Mouse (Mus musculus) MEL (cell line): ENCODE results near the gene Hoxc4.

Source experiments
- CTCF ChIP-seq, 3 experiments: IDR thresholded peaks in 2 of 3; conservative IDR thresholded peaks in 1 of 3; 2 replicates each; pipeline ENCODE4 v1.5.1; 2011 to 2012; ENCODE audit warnings: low read length in 3 of 3, low read depth in 2 of 3, mild to moderate bottlenecking in 2 of 3, improper control_type of control experiment in 1 of 3, inconsistent platforms in 1 of 3, mixed read lengths in 1 of 3, moderate library complexity in 1 of 3; ENCODE audit not compliant: control insufficient read depth in 1 of 3, insufficient read depth in 1 of 3, poor library complexity in 1 of 3, severe bottlenecking in 1 of 3
- GATA1 ChIP-seq: IDR thresholded peaks from 2 replicates; pipeline ENCODE4 v1.6.1; 2011; ENCODE audit warnings: low read depth, low read length, improper control_type of control experiment
- HCFC1 ChIP-seq: IDR thresholded peaks from 2 replicates; pipeline ENCODE4 v1.6.1; 2012; ENCODE audit warnings: low read depth, mild to moderate bottlenecking, inconsistent platforms, low read length, improper control_type of control experiment, moderate library complexity
- MAZ ChIP-seq: IDR thresholded peaks from 2 replicates; pipeline ENCODE4 v1.6.1; 2012; ENCODE audit warnings: low read depth, mild to moderate bottlenecking, inconsistent platforms, low read length, improper control_type of control experiment
- POLR2A ChIP-seq, 2 experiments: IDR thresholded peaks; 2 replicates each; pipeline ENCODE4 v1.6.1; 2011 to 2012; ENCODE audit warnings: low read length in 2 of 2, mild to moderate bottlenecking in 2 of 2, control low read depth in 1 of 2, improper control_type of control experiment in 1 of 2, low read depth in 1 of 2, moderate library complexity in 1 of 2; ENCODE audit not compliant: control insufficient read depth in 1 of 2, insufficient read depth in 1 of 2, poor library complexity in 1 of 2
- POLR2AphosphoS5 ChIP-seq: IDR thresholded peaks from 2 replicates; pipeline ENCODE4 v1.6.1; 2012; ENCODE audit warnings: low read depth, borderline replicate concordance, mild to moderate bottlenecking, inconsistent platforms, low read length, moderate library complexity, mixed read lengths
- USF2 ChIP-seq, 2 experiments: IDR thresholded peaks; 2 replicates each; pipeline ENCODE4 v1.6.1; 2011 to 2012; ENCODE audit warnings: improper control_type of control experiment in 2 of 2, low read length in 2 of 2, borderline replicate concordance in 1 of 2, inconsistent platforms in 1 of 2, low read depth in 1 of 2, mild to moderate bottlenecking in 1 of 2; ENCODE audit not compliant: insufficient read depth in 1 of 2

GRCm38 (mm10) chr15:102992863-102993262 is 25.9 kb upstream of the Hoxc4 start:
- TF ChIP-seq CTCF (IDR thresholded peaks at IDR 0.05 in 2 of 3, conservative IDR thresholded peaks at IDR 0.05 in 1 of 3; ENCODE audit: control insufficient read depth in 1 of 3, insufficient read depth in 1 of 3, low read depth in 2 of 3, low read length in 3 of 3, poor library complexity in 1 of 3, severe bottlenecking in 1 of 3) (no peak), POLR2A (IDR thresholded peaks at IDR 0.05; ENCODE audit: control insufficient read depth in 1 of 2, insufficient read depth in 1 of 2, low read depth in 1 of 2, low read length in 2 of 2, poor library complexity in 1 of 2) (no peak), POLR2AphosphoS5 (no peak), HCFC1 (no peak), GATA1 (no peak), USF2 (IDR thresholded peaks at IDR 0.05; ENCODE audit: borderline replicate concordance in 1 of 2, insufficient read depth in 1 of 2, low read depth in 1 of 2, low read length in 2 of 2) (no peak), MAZ (no peak)
